Mouse (Mus musculus): ENCODE results near the gene Slc30a2. TPM values are rescaled to one million over a fixed set of nuclear protein-coding genes. Genes with fewer than 3 reads are reported as not detected.

Slc30a2 gene
- polyA plus RNA-seq, 1 experiment from 2014 or later = 0.05 TPM

DNA sequence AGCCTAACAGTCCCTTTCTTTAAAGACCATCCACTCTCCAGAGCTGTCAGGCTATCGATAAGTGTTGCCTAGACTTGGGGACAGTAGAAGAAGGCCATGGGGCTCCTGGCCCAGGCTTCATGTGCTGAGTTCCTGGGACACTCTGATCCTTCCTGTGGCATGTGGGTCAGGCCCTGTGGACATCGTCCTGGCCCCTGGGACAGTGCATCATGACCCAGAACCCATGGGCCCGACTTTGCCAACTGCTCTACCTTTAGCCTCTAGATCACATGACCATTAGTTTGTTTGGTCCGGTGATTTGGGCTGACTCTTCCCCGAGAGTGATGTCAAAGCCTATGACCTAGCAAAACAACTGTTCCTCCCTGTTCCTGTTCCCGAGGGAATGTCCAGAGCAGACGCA lies 32.9 kb upstream of the Slc30a2 start:
- H3K27me3 ChIP-seq = no peaks in the 10 kb centered on the region
- no peaks in the 10 kb centered on the region for H3K9me3 ChIP-seq
- 84% methylated on average over 7 of the region's 7 CpGs for WGBS
- H3K4me2 ChIP-seq (replicated peaks) = no peak overlapping the region
- H3K9ac ChIP-seq = no peak overlapping the region
- ATAC-seq (ENCODE audit: insufficient number of reproducible peaks, insufficient read depth, low FRiP score, low TSS enrichment) = no peak
- peaks cover 19% of the 10 kb centered on the region for H3K4me1 ChIP-seq
- no peak overlapping the region for H3K4me3 ChIP-seq
- no peak overlapping the region for H3K27ac ChIP-seq
- H3K36me3 ChIP-seq = no peaks in the 10 kb centered on the region

DNA sequence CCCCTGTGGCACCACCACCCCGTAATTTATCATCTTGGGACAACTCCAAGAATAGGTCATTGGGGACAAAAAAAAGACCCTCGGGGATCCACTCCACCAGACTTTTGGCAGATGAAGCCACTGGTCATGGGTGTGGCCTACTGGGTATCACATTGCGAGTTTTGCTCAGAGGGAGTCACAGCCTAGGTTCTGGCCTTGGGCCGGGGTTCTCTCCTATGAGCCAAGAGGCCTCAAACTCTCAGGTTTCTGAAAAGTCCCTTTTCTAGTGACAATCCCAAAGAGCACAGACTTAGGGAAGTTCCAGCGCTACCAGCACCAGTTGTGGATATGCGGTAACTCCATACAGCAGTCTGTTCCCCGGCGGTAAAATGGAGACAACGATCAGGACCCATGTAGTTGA lies 32.3 kb upstream of the Slc30a2 start:
- ATAC-seq (ENCODE audit: insufficient number of reproducible peaks, insufficient read depth, low FRiP score, low TSS enrichment) = no peak
- no peaks in the 10 kb centered on the region for H3K9me3 ChIP-seq
- peaks cover 20% of the 10 kb centered on the region for H3K4me1 ChIP-seq
- no peak overlapping the region for H3K4me3 ChIP-seq
- H3K36me3 ChIP-seq = no peaks in the 10 kb centered on the region
- no peaks in the 10 kb centered on the region for H3K27me3 ChIP-seq
- H3K4me2 ChIP-seq (replicated peaks) = no peak overlapping the region
- no peak overlapping the region for H3K9ac ChIP-seq
- 88% methylated on average over 9 of the region's 9 CpGs for WGBS
- H3K27ac ChIP-seq = no peak overlapping the region

DNA sequence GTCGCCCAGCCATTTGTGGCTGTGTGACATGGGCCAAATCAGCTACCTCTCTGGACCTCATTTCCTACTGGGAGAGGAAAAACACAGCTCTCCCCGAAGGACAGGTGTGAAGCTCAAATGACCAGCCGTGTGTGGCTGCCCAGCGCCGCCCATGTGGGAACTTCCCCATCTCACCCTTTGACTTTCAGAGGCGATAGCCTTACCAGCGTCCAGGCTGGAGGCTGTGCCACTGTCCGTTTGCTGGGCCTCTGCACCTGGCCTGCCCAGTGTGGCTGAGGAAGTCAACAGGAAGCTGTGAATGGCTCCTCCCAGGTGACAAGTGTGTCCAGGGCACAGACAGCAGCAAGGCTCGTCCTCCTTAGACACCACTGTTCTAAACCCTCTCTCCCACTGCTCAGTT lies 31.2 kb upstream of the Slc30a2 start:
- no peaks in the 10 kb centered on the region for H3K9me3 ChIP-seq
- no peaks in the 10 kb centered on the region for H3K36me3 ChIP-seq
- H3K4me2 ChIP-seq (replicated peaks) = no peak overlapping the region
- WGBS = 84% methylated on average over 9 of the region's 9 CpGs
- H3K27ac ChIP-seq = no peak overlapping the region
- H3K27me3 ChIP-seq = no peaks in the 10 kb centered on the region
- H3K4me1 ChIP-seq = peaks cover 20% of the 10 kb centered on the region
- no peak overlapping the region for H3K4me3 ChIP-seq
- no peak overlapping the region for H3K9ac ChIP-seq
- ATAC-seq (ENCODE audit: insufficient number of reproducible peaks, insufficient read depth, low FRiP score, low TSS enrichment) = no peak

DNA sequence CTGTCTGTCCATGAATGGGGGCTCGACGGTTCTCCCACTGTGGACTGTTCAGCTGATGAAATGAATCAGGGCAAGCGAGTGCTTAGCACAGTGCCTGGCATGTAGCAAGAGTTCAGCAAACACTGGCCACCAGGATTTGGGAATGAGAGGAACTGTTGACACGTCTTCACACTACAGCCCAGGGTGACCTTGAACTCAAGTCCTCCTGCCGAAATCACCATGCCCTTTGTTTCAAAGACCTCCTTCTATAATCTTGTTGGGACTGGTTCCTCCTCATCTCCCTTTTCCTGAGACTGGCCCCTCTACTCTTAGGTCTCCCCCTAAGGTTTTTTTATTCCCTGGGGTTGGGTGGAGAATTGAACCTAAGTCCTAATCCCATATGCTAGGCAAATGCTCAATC lies 30.6 kb upstream of the Slc30a2 start:
- no peaks in the 10 kb centered on the region for H3K27me3 ChIP-seq
- H3K4me1 ChIP-seq = peaks cover 14% of the 10 kb centered on the region
- H3K9ac ChIP-seq = no peak overlapping the region
- H3K9me3 ChIP-seq = no peaks in the 10 kb centered on the region
- H3K27ac ChIP-seq = no peak overlapping the region
- no peak overlapping the region for H3K4me2 ChIP-seq (replicated peaks)
- no peaks in the 10 kb centered on the region for H3K36me3 ChIP-seq
- ATAC-seq (ENCODE audit: insufficient number of reproducible peaks, insufficient read depth, low FRiP score, low TSS enrichment) = no peak
- H3K4me3 ChIP-seq = no peak overlapping the region
- 90% methylated on average over 5 of the region's 5 CpGs for WGBS

DNA sequence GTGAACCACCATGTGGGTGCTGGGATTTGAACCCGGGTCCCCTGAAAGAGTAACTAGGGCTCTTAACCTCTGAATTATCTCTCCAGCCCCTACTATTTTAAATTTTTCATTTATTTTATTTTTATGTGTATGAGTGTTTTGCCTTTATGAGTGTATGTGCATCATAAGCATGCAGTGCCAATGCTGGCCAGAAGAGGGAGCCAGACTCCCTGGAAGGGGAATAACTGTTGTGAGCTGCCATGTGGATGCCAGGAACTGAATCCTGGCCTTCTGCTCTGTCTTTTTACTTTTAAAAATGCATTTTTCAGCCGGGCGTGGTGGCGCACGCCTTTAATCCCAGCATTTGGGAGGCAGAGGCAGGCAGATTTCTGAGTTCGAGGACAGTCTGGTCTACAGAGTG lies 30.1 kb upstream of the Slc30a2 start:
- H3K4me3 ChIP-seq = no peak overlapping the region
- no peaks in the 10 kb centered on the region for H3K27me3 ChIP-seq
- no peaks in the 10 kb centered on the region for H3K9me3 ChIP-seq
- H3K4me1 ChIP-seq = peaks cover 10% of the 10 kb centered on the region; the same call in 1 of the 2 replicates
- WGBS = 95% methylated on average over 6 of the region's 6 CpGs
- no peak overlapping the region for H3K9ac ChIP-seq
- H3K4me2 ChIP-seq (replicated peaks) = no peak overlapping the region
- no peak for ATAC-seq (ENCODE audit: insufficient number of reproducible peaks, insufficient read depth, low FRiP score, low TSS enrichment)
- H3K27ac ChIP-seq = no peak overlapping the region
- no peaks in the 10 kb centered on the region for H3K36me3 ChIP-seq

DNA sequence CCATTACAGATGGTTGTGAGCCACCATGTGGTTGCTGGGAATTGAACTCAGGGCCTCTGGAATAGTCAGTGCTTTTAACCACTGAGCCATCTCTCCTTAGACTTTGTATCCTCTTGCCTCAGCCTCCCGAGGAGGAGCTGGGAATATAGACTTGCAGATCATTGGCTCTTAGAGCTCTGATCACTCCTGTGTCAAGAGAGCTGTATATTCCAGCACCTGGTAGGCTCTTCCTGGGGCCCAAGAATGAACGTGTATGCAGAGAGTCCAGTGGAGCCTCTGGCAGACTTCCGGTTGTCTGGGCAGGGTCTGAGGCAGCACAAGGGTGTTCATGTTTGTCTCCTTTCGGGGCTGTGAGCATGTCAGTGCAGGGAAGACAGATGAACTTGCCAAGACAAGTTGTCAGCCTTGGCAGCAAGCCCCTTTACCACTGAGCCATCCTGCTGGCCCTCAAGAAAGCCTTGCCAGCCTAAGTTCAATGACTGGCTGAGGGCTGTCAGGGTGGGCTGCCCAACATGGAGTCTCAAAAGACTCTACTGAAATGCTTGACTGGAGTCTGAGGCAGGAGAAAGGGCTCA lies 28.8 kb upstream of the Slc30a2 start:
- no peak for ATAC-seq (ENCODE audit: insufficient number of reproducible peaks, insufficient read depth, low FRiP score, low TSS enrichment)
- H3K27me3 ChIP-seq = no peaks in the 10 kb centered on the region
- H3K4me3 ChIP-seq = no peak overlapping the region
- H3K4me2 ChIP-seq (replicated peaks) = no peak overlapping the region
- no peak overlapping the region for H3K9ac ChIP-seq
- WGBS = 78% methylated on average over 4 of the region's 4 CpGs
- no peak overlapping the region for H3K27ac ChIP-seq
- H3K9me3 ChIP-seq = no peaks in the 10 kb centered on the region
- H3K36me3 ChIP-seq = no peaks in the 10 kb centered on the region
- H3K4me1 ChIP-seq = peaks cover 10% of the 10 kb centered on the region; the same call in 1 of the 2 replicates

DNA sequence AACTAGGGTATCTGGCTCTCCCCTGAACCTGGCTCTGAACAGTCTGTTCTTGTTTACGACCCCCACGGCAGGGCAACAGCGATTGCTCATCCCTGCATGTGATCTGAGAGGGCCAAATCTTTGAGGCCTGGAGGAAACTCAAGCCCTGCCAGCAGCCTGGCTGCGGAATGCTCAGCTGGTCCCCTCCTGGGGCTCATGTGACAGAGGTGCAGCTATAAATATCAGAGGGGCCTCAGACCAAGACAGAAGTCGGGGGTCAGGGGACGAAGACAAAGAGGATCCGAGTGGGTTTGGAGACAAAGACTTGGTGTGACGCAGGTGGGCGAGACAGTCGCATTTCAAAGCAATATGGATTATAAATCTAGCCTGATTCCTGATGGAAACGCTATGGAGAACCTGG lies 28.1 kb upstream of the Slc30a2 start, which contains the start of gene Trim63:
Gene Trim63, plus strand, starts transcription at position 245 of the 400 bp plus-strand sequence.
- Histone ChIP-seq H3K36me3 (no peaks in the 10 kb centered on the region), H3K27me3 (no peaks in the 10 kb centered on the region), H3K4me2 (replicated peaks) (0 out of 2 replicates have a peak within 1 kb of the TSS, but pooled peaks have one; percentile 7), H3K4me3 (no peak within 1 kb of the TSS), H3K9ac (no peak within 1 kb of the TSS), H3K4me1 (peaks cover 10% of the 10 kb centered on the region; the same call in 1 of the 2 replicates), H3K9me3 (no peaks in the 10 kb centered on the region), H3K27ac (no peak within 1 kb of the TSS)
- 38% methylated on average over 11 of the region's 11 CpGs for WGBS
- no peak for ATAC-seq (ENCODE audit: insufficient number of reproducible peaks, insufficient read depth, low FRiP score, low TSS enrichment)

DNA sequence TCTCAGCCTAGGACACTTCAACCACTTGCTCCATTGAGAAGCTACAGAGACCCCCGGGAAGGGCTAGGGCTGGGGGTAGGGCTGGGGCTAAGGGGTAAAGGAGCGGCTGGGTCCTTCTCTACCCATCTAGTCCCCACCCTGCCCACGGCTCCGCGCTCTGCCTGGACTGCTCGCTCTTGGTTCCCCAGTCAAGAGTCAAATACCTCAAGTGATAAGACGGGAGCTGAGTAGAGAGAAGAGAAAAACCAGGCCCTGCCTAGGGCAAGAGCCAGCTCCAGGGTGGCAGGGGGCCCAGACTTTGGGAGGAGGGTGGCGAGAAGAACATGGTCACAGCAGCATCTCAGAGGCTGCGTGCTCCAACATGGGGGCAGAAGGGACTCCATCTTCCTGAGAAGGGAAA lies 27.5 kb upstream of the Slc30a2 start:
- no peak overlapping the region for H3K27ac ChIP-seq
- H3K27me3 ChIP-seq = no peaks in the 10 kb centered on the region
- H3K36me3 ChIP-seq = no peaks in the 10 kb centered on the region
- 72% methylated on average over 9 of the region's 9 CpGs for WGBS
- no peak overlapping the region for H3K4me3 ChIP-seq
- no peaks in the 10 kb centered on the region for H3K9me3 ChIP-seq
- ATAC-seq (ENCODE audit: insufficient number of reproducible peaks, insufficient read depth, low FRiP score, low TSS enrichment) = no peak
- no peak overlapping the region for H3K4me2 ChIP-seq (replicated peaks)
- peaks cover 10% of the 10 kb centered on the region; the same call in 1 of the 2 replicates for H3K4me1 ChIP-seq
- H3K9ac ChIP-seq = no peak overlapping the region

DNA sequence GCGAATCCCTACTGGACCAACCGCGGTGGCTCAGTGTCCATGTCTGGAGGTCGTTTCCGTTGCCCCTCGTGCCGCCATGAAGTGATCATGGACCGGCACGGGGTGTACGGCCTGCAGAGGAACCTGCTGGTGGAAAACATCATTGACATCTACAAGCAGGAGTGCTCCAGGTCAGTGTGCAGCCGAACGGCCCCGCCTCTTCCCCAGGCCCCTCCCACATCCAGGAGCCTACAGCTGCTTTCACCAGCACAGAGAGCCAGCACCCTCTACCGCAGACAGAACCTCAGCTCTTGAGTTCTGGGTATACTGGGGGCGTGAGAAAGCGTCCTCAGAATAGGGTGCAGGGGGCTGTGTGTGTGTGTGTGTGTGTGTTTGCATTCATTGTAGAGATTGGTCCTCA lies 26.6 kb upstream of the Slc30a2 start:
- no peaks in the 10 kb centered on the region for H3K9me3 ChIP-seq
- WGBS = 46% methylated on average over 16 of the region's 16 CpGs
- H3K36me3 ChIP-seq = no peaks in the 10 kb centered on the region
- H3K4me2 ChIP-seq (replicated peaks) = no peak overlapping the region
- no peak overlapping the region for H3K4me3 ChIP-seq
- no peaks in the 10 kb centered on the region for H3K27me3 ChIP-seq
- ATAC-seq (ENCODE audit: insufficient number of reproducible peaks, insufficient read depth, low FRiP score, low TSS enrichment) = no peak
- H3K27ac ChIP-seq = no peak overlapping the region
- no peak overlapping the region for H3K9ac ChIP-seq
- peaks cover 10% of the 10 kb centered on the region; the same call in 1 of the 2 replicates for H3K4me1 ChIP-seq

DNA sequence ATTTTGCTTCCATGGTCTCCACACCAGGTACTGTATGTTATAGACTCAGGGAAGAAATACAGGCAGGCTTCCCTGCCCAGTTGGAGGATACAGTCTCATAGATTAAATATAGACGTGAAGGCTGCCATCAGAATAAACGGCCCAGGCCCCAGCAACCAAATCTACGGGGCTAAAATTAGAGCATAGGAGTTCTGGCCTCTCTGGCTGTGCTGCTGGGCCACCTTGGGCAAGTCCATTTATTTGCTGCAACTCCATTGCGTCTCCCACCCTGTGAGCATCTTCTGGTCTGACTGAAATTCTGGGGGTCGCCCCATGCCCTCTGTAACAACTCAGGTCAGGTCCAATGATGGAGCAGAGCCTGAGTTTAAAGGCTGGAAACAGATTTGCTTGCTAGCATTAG lies 23.9 kb upstream of the Slc30a2 start:
- peaks cover 10% of the 10 kb centered on the region; the same call in 1 of the 2 replicates for H3K4me1 ChIP-seq
- WGBS = 89% methylated on average over 5 of the region's 5 CpGs
- no peak overlapping the region for H3K4me2 ChIP-seq (replicated peaks)
- H3K27ac ChIP-seq = no peak overlapping the region
- no peak for ATAC-seq (ENCODE audit: insufficient number of reproducible peaks, insufficient read depth, low FRiP score, low TSS enrichment)
- H3K27me3 ChIP-seq = no peaks in the 10 kb centered on the region
- H3K36me3 ChIP-seq = no peaks in the 10 kb centered on the region
- H3K9ac ChIP-seq = no peak overlapping the region
- H3K4me3 ChIP-seq = no peak overlapping the region
- no peaks in the 10 kb centered on the region for H3K9me3 ChIP-seq

DNA sequence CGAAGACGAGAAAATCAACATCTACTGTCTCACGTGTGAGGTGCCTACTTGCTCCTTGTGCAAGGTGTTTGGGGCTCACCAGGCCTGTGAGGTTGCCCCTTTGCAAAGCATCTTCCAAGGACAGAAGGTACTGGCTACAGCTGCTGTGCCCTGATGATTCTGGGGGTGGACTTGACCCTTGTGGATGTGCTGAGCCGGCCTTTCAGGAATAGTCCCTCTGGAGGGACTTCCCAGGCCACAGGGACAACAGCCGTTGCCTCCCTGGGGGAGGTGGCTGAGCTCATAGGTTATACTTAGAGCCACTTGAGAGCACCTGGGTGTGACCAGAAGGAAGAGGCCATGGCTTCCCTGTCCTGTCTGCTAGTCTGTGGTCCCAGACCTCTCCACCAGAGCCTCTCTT lies 23.3 kb upstream of the Slc30a2 start:
- Histone ChIP-seq H3K4me1 (peaks cover 6% of the 10 kb centered on the region; the same call in 1 of the 2 replicates), H3K9me3 (no peaks in the 10 kb centered on the region), H3K27ac (no peak overlapping the region), H3K4me2 (replicated peaks) (no peak overlapping the region), H3K36me3 (no peaks in the 10 kb centered on the region), H3K4me3 (no peak overlapping the region), H3K27me3 (no peaks in the 10 kb centered on the region), H3K9ac (no peak overlapping the region)
- 73% methylated on average over 5 of the region's 5 CpGs for WGBS
- no peak for ATAC-seq (ENCODE audit: insufficient number of reproducible peaks, insufficient read depth, low FRiP score, low TSS enrichment)

DNA sequence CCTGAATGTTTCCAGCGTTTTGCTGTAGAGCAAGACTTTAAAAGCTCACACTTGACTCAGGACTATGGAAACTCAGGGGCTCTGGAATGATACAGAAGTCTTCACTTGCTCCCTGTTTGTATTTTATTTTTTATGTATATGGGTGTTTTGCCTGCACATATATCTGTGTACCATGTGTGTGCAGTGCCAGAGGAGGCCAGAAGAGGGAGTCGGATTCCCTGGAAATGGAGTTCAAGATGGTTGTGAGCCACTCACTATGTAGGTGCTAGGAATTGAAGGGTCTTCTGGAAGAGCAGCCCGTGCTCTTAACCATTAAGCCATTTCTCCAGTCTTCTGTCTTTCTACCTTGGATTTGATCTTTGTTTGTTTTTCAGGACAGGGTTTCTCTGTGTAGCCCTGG lies 21.5 kb upstream of the Slc30a2 start:
- WGBS = 57% methylated on average over 3 of the region's 3 CpGs
- H3K36me3 ChIP-seq = no peaks in the 10 kb centered on the region
- no peak overlapping the region for H3K9ac ChIP-seq
- H3K27ac ChIP-seq = no peak overlapping the region
- no peaks in the 10 kb centered on the region for H3K4me1 ChIP-seq
- no peak overlapping the region for H3K4me2 ChIP-seq (replicated peaks)
- no peaks in the 10 kb centered on the region for H3K9me3 ChIP-seq
- ATAC-seq (ENCODE audit: insufficient number of reproducible peaks, insufficient read depth, low FRiP score, low TSS enrichment) = no peak
- H3K27me3 ChIP-seq = no peaks in the 10 kb centered on the region
- no peak overlapping the region for H3K4me3 ChIP-seq

Data from embryonic facial prominence, embryonic 12.5 days (tissue).